Mouse (Mus musculus) olfactory bulb, adult 2 months (tissue): ENCODE measurements around the gene Gpatch1.

ENCODE experiments used
- CTCF ChIP-seq: fragments of 200-500 bp; IDR thresholded peaks from 2 replicates; pipeline ENCODE4 v1.5.1; 2012; ENCODE audit warnings: low read depth, mild to moderate bottlenecking, low read length, moderate library complexity; ENCODE audit not compliant: insufficient read depth
- POLR2A ChIP-seq: fragments of 200-500 bp; IDR thresholded peaks from 2 replicates; pipeline ENCODE4 v1.6.1; 2012; ENCODE audit warnings: mild to moderate bottlenecking, low read depth, low read length, moderate library complexity; ENCODE audit not compliant: insufficient read depth

- TF ChIP-seq POLR2A, result no peak
- no peak for TF ChIP-seq CTCF
Observed at GRCm38 (mm10) chr7:35340196-35340595, 22.0 kb upstream of the Gpatch1 start.
